Mouse (Mus musculus) adrenal gland, adult 18-20 months (tissue): Measurements from ENCODE around the gene Ttf1. TPM values are rescaled to one million over a fixed set of nuclear protein-coding genes. Genes with fewer than 3 reads are reported as not detected.
A peak's percentile ranks its signal among the peaks of the same experiment; 100 is the strongest.
"Not testable (repeated sequence)": the region's sequence is repeated elsewhere in the genome, so short reads cannot be mapped to it uniquely, and the experiment has no call there.

Experiments used
- DNase-seq, 2 experiments: peaks; one replicate each; pipeline ENCODE4 v3.0.0; 2021 to 2022; ENCODE audit warnings: low spot score in 2 of 2
- total RNA-seq, 2 experiments: library from RNA; stranded (reverse); gene quantifications; 1 replicate in 1 of 2; 2 replicates in 1 of 2; pipeline ENCODE4 v1.2.3; 2021

Gene Ttf1
- total RNA-seq, 2 experiments from 2014 or later, result 12.6 to 14.8 TPM

- DNase-seq, result no peak
Observed at GRCm38 (mm10) chr2:29054545-29054935, 5.5 kb upstream of the Ttf1 start.

- DNase-seq, result peak; percentile 45 to 54
Observed at GRCm38 (mm10) chr2:29054991-29055390, 5.1 kb upstream of the Ttf1 start, which contains the start of gene Cfap77. Cfap77 (minus strand) TSS chr2:29055066.

GRCm38 (mm10) chr2:29065796-29066195, 5.7 kb downstream of the Ttf1 start:
- no peak for DNase-seq

GRCm38 (mm10) chr2:29066410-29066809, 6.3 kb downstream of the Ttf1 start:
- no peak for DNase-seq

- no peak for DNase-seq
Observed at GRCm38 (mm10) chr2:29074676-29075075, 14.6 kb downstream of the Ttf1 start.

- DNase-seq, result no peak
Observed at GRCm38 (mm10) chr2:29075331-29076070, 15.4 kb downstream of the Ttf1 start.

GRCm38 (mm10) chr2:29076226-29076625, 16.2 kb downstream of the Ttf1 start:
- DNase-seq, result no peak

- DNase-seq, result no peak
Observed at GRCm38 (mm10) chr2:29081965-29082364, 21.9 kb downstream of the Ttf1 start.

- DNase-seq, result no peak
Observed at GRCm38 (mm10) chr2:29086026-29086425, 26.0 kb downstream of the Ttf1 start.

- DNase-seq, result not testable (repeated sequence)
Observed at GRCm38 (mm10) chr2:29089276-29089675, 29.2 kb downstream of the Ttf1 start.

GRCm38 (mm10) chr2:29095674-29096073, 35.6 kb downstream of the Ttf1 start:
- no peak for DNase-seq

- no peak for DNase-seq
Observed at GRCm38 (mm10) chr2:29096751-29097150, 36.7 kb downstream of the Ttf1 start.

- DNase-seq, result no peak
Observed at GRCm38 (mm10) chr2:29097465-29097864, 37.4 kb downstream of the Ttf1 start.

- not testable (repeated sequence) for DNase-seq
Observed at GRCm38 (mm10) chr2:29097955-29098354, 37.9 kb downstream of the Ttf1 start.

GRCm38 (mm10) chr2:29098786-29099185, 38.7 kb downstream of the Ttf1 start:
- no peak for DNase-seq

- no peak for DNase-seq
Observed at GRCm38 (mm10) chr2:29099646-29100045, 39.6 kb downstream of the Ttf1 start.

- peak in 1 of 2 experiments; percentile 11 for DNase-seq
Observed at GRCm38 (mm10) chr2:29100822-29101534, 40.9 kb downstream of the Ttf1 start.

GRCm38 (mm10) chr2:29102416-29103377, 42.6 kb downstream of the Ttf1 start:
- not testable (repeated sequence) for DNase-seq

GRCm38 (mm10) chr2:29120969-29121368, 60.9 kb downstream of the Ttf1 start:
- DNase-seq, result no peak

- no peak for DNase-seq
Observed at GRCm38 (mm10) chr2:29122446-29122845, 62.4 kb downstream of the Ttf1 start.

- DNase-seq, result no peak
Observed at GRCm38 (mm10) chr2:29123907-29124569, 64.0 kb downstream of the Ttf1 start, which contains the start of gene Setx. Setx (plus strand) TSS chr2:29124181.
